Mouse (Mus musculus) CH12.LX (cell line): ENCODE measurements around the gene Fos. TPM values are rescaled to one million over a fixed set of nuclear protein-coding genes. Genes with fewer than 3 reads are reported as not detected.

Experiments used
- DNase-seq: peaks from one replicate; pipeline ENCODE4 v3.0.0-alpha.2; 2013; ENCODE audit errors: extremely low read depth
- H3K27ac ChIP-seq: 2 replicates; pipeline ENCODE4 v1.5.1; 2012; ENCODE audit warnings: low read depth, mild to moderate bottlenecking, control low read depth, moderate library complexity; ENCODE audit not compliant: insufficient read depth
- H3K27me3 ChIP-seq: replicated peaks from 2 replicates; pipeline ENCODE3; 2012; ENCODE audit warnings: inconsistent platforms
- H3K36me3 ChIP-seq, 2 experiments: replicated peaks in 1 of 2; 2 replicates each; pipeline versions ENCODE3 to v1.6.1; 2012; ENCODE audit warnings: inconsistent platforms in 1 of 2, low read length in 1 of 2, mild to moderate bottlenecking in 1 of 2, mixed read lengths in 1 of 2, moderate library complexity in 1 of 2; ENCODE audit not compliant: control insufficient read depth in 1 of 2, insufficient read depth in 1 of 2
- H3K4me1 ChIP-seq, 2 experiments: 2 replicates each; pipeline ENCODE4 v1.6.1; 2012; ENCODE audit warnings: inconsistent platforms in 1 of 2, moderate library complexity in 1 of 2; ENCODE audit not compliant: insufficient read depth in 2 of 2, control insufficient read depth in 1 of 2
- H3K4me2 ChIP-seq: 2 replicates; pipeline ENCODE4 v1.6.1; 2012; ENCODE audit warnings: low read depth, mild to moderate bottlenecking, control low read depth; ENCODE audit not compliant: poor library complexity, insufficient read depth, severe bottlenecking
- H3K4me3 ChIP-seq, 3 experiments: fragments of 150-350 bp in 1 of 3; sonication (generic) in 1 of 3; replicated peaks in 1 of 3; 2 replicates each; pipeline versions ENCODE3 to v1.5.1; 2011 to 2012; ENCODE audit warnings: low read depth in 2 of 3, low read length in 2 of 3, mild to moderate bottlenecking in 2 of 3, moderate library complexity in 2 of 3, control low read depth in 1 of 3, improper control_type of control experiment in 1 of 3, inconsistent platforms in 1 of 3, mixed read lengths in 1 of 3; ENCODE audit not compliant: poor library complexity in 1 of 3
- H3K79me2 ChIP-seq: replicated peaks from 2 replicates; pipeline ENCODE4 v1.6.1; 2012; ENCODE audit warnings: mild to moderate bottlenecking, moderate library complexity; ENCODE audit not compliant: control insufficient read depth, poor library complexity, insufficient read depth, severe bottlenecking; ENCODE audit errors: extremely low read depth
- H3K9ac ChIP-seq: 2 replicates; pipeline ENCODE4 v1.6.1; 2012; ENCODE audit warnings: low read depth, mild to moderate bottlenecking, control low read depth, moderate library complexity; ENCODE audit not compliant: insufficient read depth
- H3K9me3 ChIP-seq: replicated peaks from 2 replicates; pipeline ENCODE3; 2012; ENCODE audit warnings: low read length, inconsistent platforms, mixed read lengths
- CHD2 ChIP-seq: IDR thresholded peaks from 2 replicates; pipeline ENCODE4 v1.6.1; 2011; ENCODE audit warnings: low read length, improper control_type of control experiment
- CTCF ChIP-seq, 2 experiments: IDR thresholded peaks in 1 of 2; conservative IDR thresholded peaks in 1 of 2; 2 replicates each; pipeline ENCODE4 v1.5.1; 2011 to 2012; ENCODE audit warnings: low read depth in 2 of 2, low read length in 2 of 2, improper control_type of control experiment in 1 of 2, inconsistent platforms in 1 of 2, mild to moderate bottlenecking in 1 of 2, moderate library complexity in 1 of 2
- E2F4 ChIP-seq: IDR thresholded peaks from 2 replicates; pipeline ENCODE4 v1.6.1; 2011; ENCODE audit warnings: low read depth, low read length, improper control_type of control experiment; ENCODE audit not compliant: insufficient replicate concordance
- ETS1 ChIP-seq: conservative IDR thresholded peaks from 2 replicates; pipeline ENCODE4 v1.6.1; 2012; ENCODE audit warnings: low read depth, mild to moderate bottlenecking, inconsistent platforms, low read length, improper control_type of control experiment, moderate library complexity
- GABPA ChIP-seq: IDR thresholded peaks from 2 replicates; pipeline ENCODE4 v1.6.1; 2012; ENCODE audit warnings: low read depth, low read length, improper control_type of control experiment, inconsistent platforms; ENCODE audit not compliant: insufficient replicate concordance
- HCFC1 ChIP-seq: IDR thresholded peaks from 2 replicates; pipeline ENCODE4 v1.6.1; 2012; ENCODE audit warnings: low read depth, mild to moderate bottlenecking, inconsistent platforms, low read length, improper control_type of control experiment
- JUN ChIP-seq: IDR thresholded peaks from 2 replicates; pipeline ENCODE4 v1.6.1; 2011; ENCODE audit warnings: low read depth, mild to moderate bottlenecking, low read length, improper control_type of control experiment, moderate library complexity; ENCODE audit not compliant: insufficient read depth
- KAT2A ChIP-seq: IDR thresholded peaks from 2 replicates; pipeline ENCODE4 v1.6.1; 2012; ENCODE audit warnings: low read length, improper control_type of control experiment, inconsistent platforms; ENCODE audit not compliant: insufficient replicate concordance
- MAFK ChIP-seq: IDR thresholded peaks from 2 replicates; pipeline ENCODE4 v1.6.1; 2011; ENCODE audit warnings: low read length, improper control_type of control experiment; ENCODE audit not compliant: insufficient replicate concordance
- MAX ChIP-seq: IDR thresholded peaks from 2 replicates; pipeline ENCODE4 v1.6.1; 2011; ENCODE audit warnings: low read length, improper control_type of control experiment
- MAZ ChIP-seq: IDR thresholded peaks from 2 replicates; pipeline ENCODE4 v1.6.1; 2012; ENCODE audit warnings: low read depth, mild to moderate bottlenecking, inconsistent platforms, low read length, improper control_type of control experiment, moderate library complexity
- MXI1 ChIP-seq: IDR thresholded peaks from 2 replicates; pipeline ENCODE4 v1.6.1; 2011; ENCODE audit warnings: mild to moderate bottlenecking, low read depth, low read length, improper control_type of control experiment
- MYC ChIP-seq: IDR thresholded peaks from 2 replicates; pipeline ENCODE4 v1.6.1; 2011; ENCODE audit warnings: low read depth, mild to moderate bottlenecking, improper control_type of control experiment, low read length
- NELFE ChIP-seq: IDR thresholded peaks from 2 replicates; pipeline ENCODE4 v1.6.1; 2011; ENCODE audit warnings: low read depth, low read length, improper control_type of control experiment
- NRF1 ChIP-seq: IDR thresholded peaks from 2 replicates; pipeline ENCODE4 v1.6.1; 2014; ENCODE audit warnings: low read depth, mild to moderate bottlenecking, inconsistent platforms, low read length, improper control_type of control experiment, moderate library complexity
- POLR2A ChIP-seq: IDR thresholded peaks from 2 replicates; pipeline ENCODE4 v1.6.1; 2011; ENCODE audit warnings: low read depth, mild to moderate bottlenecking, improper control_type of control experiment, low read length
- RAD21 ChIP-seq: IDR thresholded peaks from 2 replicates; pipeline ENCODE4 v1.6.1; 2011; ENCODE audit warnings: low read depth, mild to moderate bottlenecking, low read length, improper control_type of control experiment, moderate library complexity
- RCOR1 ChIP-seq: conservative IDR thresholded peaks from 2 replicates; pipeline ENCODE4 v1.6.1; 2012; ENCODE audit warnings: low read depth, mild to moderate bottlenecking, inconsistent platforms, low read length, improper control_type of control experiment
- SMC3 ChIP-seq: IDR thresholded peaks from 2 replicates; pipeline ENCODE4 v1.6.1; 2011; ENCODE audit warnings: low read depth, low read length, improper control_type of control experiment
- TBP ChIP-seq: conservative IDR thresholded peaks from 2 replicates; pipeline ENCODE4 v1.6.1; 2011; ENCODE audit warnings: low read depth, low read length, improper control_type of control experiment
- TCF12 ChIP-seq: IDR thresholded peaks from 2 replicates; pipeline ENCODE4 v1.6.1; 2014; ENCODE audit warnings: low read depth, mild to moderate bottlenecking, inconsistent platforms, low read length, improper control_type of control experiment
- UBTF ChIP-seq: IDR thresholded peaks from 2 replicates; pipeline ENCODE4 v1.6.1; 2012; ENCODE audit warnings: low read depth, mild to moderate bottlenecking, inconsistent platforms, low read length, improper control_type of control experiment, moderate library complexity
- USF1 ChIP-seq: IDR thresholded peaks from 2 replicates; pipeline ENCODE4 v1.6.1; 2014; ENCODE audit warnings: low read depth, mild to moderate bottlenecking, inconsistent platforms, low read length, improper control_type of control experiment
- ZC3H11A ChIP-seq: IDR thresholded peaks from 2 replicates; pipeline ENCODE4 v1.6.1; 2012; ENCODE audit warnings: low read depth, mild to moderate bottlenecking, inconsistent platforms, low read length, improper control_type of control experiment
- dilution Hi-C: fragments of 300-500 bp; cut with MboI; formaldehyde crosslinking; loops from 2 replicates; pipeline ENCODE4 v1.14.3; 2020; ENCODE audit warnings: low sequenced_read_pairs; ENCODE audit not compliant: extremely low pct_unique_long_range_greater_than_20kb, extremely low pct_ligation_motif_present
- in situ Hi-C: fragments of 300-500 bp; cut with MboI; formaldehyde crosslinking; loops from 3 replicates; pipeline ENCODE4 v1.14.3; 2019; ENCODE audit warnings: low sequenced_read_pairs, low pct_ligation_motif_present, low pct_unique_long_range_greater_than_20kb, mixed read lengths
- polyA plus RNA-seq: library from polyadenylated mRNA; unstranded; fragments of >175 nt; gene quantifications from 2 replicates; pipeline ENCODE4 v1.2.1, GENCODE M21; 2012; ENCODE audit warnings: low read depth; ENCODE audit not compliant: insufficient read length
- total RNA-seq, 2 experiments: library from RNA; depleted of rRNA; stranded (reverse); fragments of 300-350 nt in 1 of 2; fragments of >200 nt in 1 of 2; gene quantifications; 2 replicates each; pipeline ENCODE4 v1.2.3; 2012 to 2014

The Fos gene
- total and polyA plus RNA-seq, 3 experiments = 0.11 to 0.20 (median 0.17) TPM

DNA sequence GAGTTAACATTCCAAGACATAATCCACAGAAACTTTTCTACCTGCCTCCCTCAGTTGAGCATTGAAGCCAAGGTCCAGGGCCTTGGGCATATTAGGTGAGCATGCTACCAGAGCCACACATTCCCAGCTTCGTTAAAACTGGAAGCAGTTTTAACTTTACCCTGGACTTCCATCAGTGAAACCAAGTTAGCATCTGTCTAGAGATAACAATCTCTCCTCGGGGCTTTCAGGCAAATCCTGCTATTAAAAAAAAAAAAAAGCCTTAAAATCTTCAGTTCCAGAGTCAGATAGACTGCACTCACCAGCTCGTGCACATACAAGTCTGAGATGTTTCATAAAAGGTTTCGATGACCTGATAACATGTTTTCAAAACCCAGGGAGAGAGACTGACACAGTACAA is 17.4 kb upstream of the Fos start:
- Histone ChIP-seq H3K9ac (no peak overlapping the region), H3K9me3 (peaks cover 5% of the 10 kb centered on the region), H3K4me1 (peaks cover 0 to 21% of the 10 kb centered on the region in 2 experiments; a peak in 2 of 4 replicates), H3K36me3 (no peaks in the 10 kb centered on the region), H3K27ac (no peak overlapping the region), H3K27me3 (peaks cover 27% of the 10 kb centered on the region), H3K4me3 (no peak overlapping the region), H3K4me2 (no peak overlapping the region), H3K79me2 (no peaks in the 10 kb centered on the region)
- no peak for DNase-seq
- dilution Hi-C loops (no loop called here), in situ Hi-C loops (no loop called here)
- TF ChIP-seq ETS1 = no peak
- no peak for TF ChIP-seq TCF12
- TF ChIP-seq NRF1 = no peak
- TF ChIP-seq UBTF = no peak
- no peak for TF ChIP-seq MAZ
- TF ChIP-seq HCFC1 = no peak
- no peak for TF ChIP-seq MYC
- no peak for TF ChIP-seq USF1
- TF ChIP-seq NELFE = no peak
- TF ChIP-seq SMC3 = no peak
- TF ChIP-seq CTCF (conservative IDR thresholded peaks at IDR 0.05 in 1 of 2, IDR thresholded peaks at IDR 0.05 in 1 of 2; ENCODE audit: low read depth in 2 of 2, low read length in 2 of 2) = no peak
- no peak for TF ChIP-seq POLR2A
- no peak for TF ChIP-seq MAFK
- no peak for TF ChIP-seq CHD2
- TF ChIP-seq MAX = no peak

DNA sequence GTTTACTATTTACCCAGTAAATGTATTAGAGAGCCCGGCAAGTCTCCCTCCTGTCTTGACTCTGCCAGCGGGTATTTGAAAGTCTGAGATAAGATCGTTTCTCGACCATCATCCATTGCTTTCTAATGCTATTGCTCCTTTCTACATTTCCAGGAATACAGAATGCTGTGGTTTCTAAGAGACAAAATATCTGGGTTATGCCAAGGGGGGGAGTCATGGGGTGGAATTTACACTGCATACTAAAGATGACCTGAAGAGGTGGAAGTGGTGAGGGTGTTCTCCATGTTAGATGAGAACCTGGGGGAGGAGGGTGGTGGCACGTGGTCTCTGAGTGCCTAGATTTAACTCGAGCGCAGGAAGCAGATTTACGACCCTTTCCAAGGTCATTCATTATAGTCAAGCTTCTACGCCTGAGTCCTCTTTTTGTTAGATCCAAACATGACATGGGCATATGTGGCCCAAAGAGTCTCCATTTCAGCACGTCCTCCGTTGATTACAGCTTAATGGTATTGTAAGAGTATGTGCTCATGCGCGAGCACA is 16.7 kb upstream of the Fos start:
- Histone ChIP-seq H3K79me2 (no peaks in the 10 kb centered on the region), H3K4me1 (peaks cover 0 to 21% of the 10 kb centered on the region in 2 experiments; a peak in 2 of 4 replicates), H3K9ac (no peak overlapping the region), H3K27me3 (peaks cover 27% of the 10 kb centered on the region), H3K4me2 (no peak overlapping the region), H3K36me3 (no peaks in the 10 kb centered on the region), H3K9me3 (peaks cover 5% of the 10 kb centered on the region), H3K27ac (no peak overlapping the region), H3K4me3 (no peak overlapping the region)
- in situ Hi-C loops (no loop called here), dilution Hi-C loops (no loop called here)
- TF ChIP-seq KAT2A (no peak), HCFC1 (no peak), ZC3H11A (no peak), MAX (no peak), MYC (no peak), NRF1 (no peak), ETS1 (no peak), MXI1 (no peak), POLR2A (no peak), UBTF (no peak), GABPA (no peak), E2F4 (no peak), TBP (no peak), MAFK (no peak), TCF12 (no peak), USF1 (no peak), RAD21 (no peak), SMC3 (no peak), JUN (no peak), RCOR1 (no peak)
- no peak for DNase-seq
